Mouse (Mus musculus) kidney, embryonic 15.5 days (tissue): ENCODE measurements around the gene Fbxw4. TPM values are rescaled to one million over a fixed set of nuclear protein-coding genes. Genes with fewer than 3 reads are reported as not detected.

ENCODE experiments used
- ATAC-seq: fragments of 200-750 bp; cut with Nextera tagmentation; replicated peaks from 2 replicates; pipeline ENCODE4 v1.8.0; 2017; ENCODE audit warnings: moderate TSS enrichment; ENCODE audit not compliant: low FRiP score
- H3K27ac ChIP-seq: fragments of 300-500 bp; sonication (generic); 2 replicates; pipeline ENCODE4 v1.5.1; 2015; ENCODE audit warnings: mild to moderate bottlenecking, inconsistent platforms
- H3K27me3 ChIP-seq: fragments of 300-500 bp; sonication (generic); 2 replicates; pipeline ENCODE4 v1.6.1; 2015; ENCODE audit warnings: inconsistent platforms
- H3K36me3 ChIP-seq: fragments of 300-500 bp; sonication (generic); 2 replicates; pipeline ENCODE4 v1.6.1; 2015; ENCODE audit warnings: inconsistent platforms
- H3K4me1 ChIP-seq: fragments of 300-500 bp; sonication (generic); 2 replicates; pipeline ENCODE4 v1.6.1; 2015; ENCODE audit warnings: inconsistent platforms
- H3K4me2 ChIP-seq: fragments of 300-500 bp; sonication (generic); 2 replicates; pipeline ENCODE4 v1.6.1; 2015; ENCODE audit warnings: moderate library complexity, mild to moderate bottlenecking, inconsistent platforms
- H3K4me3 ChIP-seq: fragments of 300-500 bp; sonication (generic); replicated peaks from 2 replicates; pipeline ENCODE4 v1.5.1; 2015; ENCODE audit warnings: mild to moderate bottlenecking, inconsistent platforms
- H3K9ac ChIP-seq: fragments of 300-500 bp; sonication (generic); 2 replicates; pipeline ENCODE4 v1.6.1; 2015; ENCODE audit warnings: mild to moderate bottlenecking, inconsistent platforms
- H3K9me3 ChIP-seq: fragments of 300-500 bp; sonication (generic); replicated peaks from 2 replicates; pipeline ENCODE4 v1.6.1; 2016; ENCODE audit warnings: inconsistent platforms
- WGBS: fragments of 180-500 bp; shearing (Covaris S2); methylation state at CpG from one replicate; pipeline ENCODE4 v1.1.7; 2015; ENCODE audit warnings: mixed read lengths; 5-methylcytosine and 5-hydroxymethylcytosine counted together
- polyA plus RNA-seq: library from polyadenylated mRNA; unstranded; fragments of >200 nt; fragmentation: Nextera tagmentation; extraction: Ambion mirVana; gene quantifications from 2 replicates; pipeline ENCODE4 v1.2.1, GENCODE M21; 2015

Fbxw4 gene
- polyA plus RNA-seq, 1 experiment from 2014 or later, result 6.3 TPM

DNA sequence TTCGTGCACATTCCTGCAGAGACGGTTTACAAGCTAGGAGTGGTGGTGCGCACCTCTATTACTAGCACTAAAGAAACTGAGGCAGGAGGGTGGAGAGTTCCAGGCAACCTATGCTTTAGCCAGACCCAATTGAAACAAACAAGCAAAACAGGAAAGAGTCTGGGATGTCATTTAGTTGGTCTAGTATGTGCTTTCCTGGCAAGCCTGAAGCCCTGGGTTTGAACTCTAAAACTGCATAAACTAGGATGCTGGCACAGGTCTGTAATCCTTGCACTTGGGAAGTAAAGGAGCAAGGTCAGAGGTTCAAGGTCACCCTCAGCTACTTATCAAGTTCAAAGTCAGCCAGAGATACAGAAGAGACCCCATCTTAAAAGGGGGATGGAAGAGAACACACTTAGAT lies 118.1 kb downstream of the Fbxw4 start:
- WGBS, result 24% methylated on average over 3 of the region's 3 CpGs
- Histone ChIP-seq H3K36me3 (no peaks in the 10 kb centered on the region), H3K4me3 (peak overlapping the region; percentile 47), H3K4me1 (peaks cover 35% of the 10 kb centered on the region), H3K9ac (peak overlapping the region; percentile 36; the same call in 1 of the 2 replicates), H3K4me2 (peak overlapping the region; percentile 86), H3K27ac (no peak overlapping the region), H3K27me3 (peaks cover 71% of the 10 kb centered on the region), H3K9me3 (no peaks in the 10 kb centered on the region)
- ATAC-seq, result no peak

DNA sequence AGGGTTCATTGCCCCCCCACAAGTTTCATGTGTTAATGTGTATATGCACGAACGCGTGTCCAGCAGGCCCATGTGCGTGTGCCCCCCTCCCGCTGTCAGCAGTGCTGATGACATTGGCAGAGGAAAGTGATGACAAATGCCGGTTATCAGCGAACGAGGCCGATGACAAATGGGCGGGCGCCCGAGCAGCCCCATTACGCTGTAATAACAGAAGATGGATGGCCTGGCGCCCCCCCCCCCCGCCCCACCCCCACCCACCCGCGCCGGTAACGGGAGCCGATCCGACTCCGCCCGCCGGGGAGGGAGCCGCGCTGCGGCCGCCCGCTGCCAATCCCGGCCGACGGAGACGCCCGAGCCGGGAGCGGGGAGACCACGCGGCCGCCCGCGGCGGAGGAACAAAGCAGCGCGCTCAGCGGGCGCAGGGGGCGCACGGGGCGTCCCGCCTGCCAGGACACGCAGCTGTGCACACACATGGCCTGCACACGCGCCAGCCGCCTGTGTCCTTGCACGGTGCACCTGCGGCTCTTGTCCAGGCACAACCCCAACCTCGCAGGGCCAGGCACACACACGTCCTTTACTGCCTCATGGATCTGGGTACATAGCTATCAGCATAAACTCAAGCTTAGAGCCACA lies 118.6 kb downstream of the Fbxw4 start:
- no peak overlapping the region for H3K27ac ChIP-seq
- H3K9ac ChIP-seq, result peak overlapping the region; percentile 36; the same call in 1 of the 2 replicates
- WGBS, result under 1% methylated on average over 38 of the region's 58 CpGs
- peak overlapping the region; percentile 47 for H3K4me3 ChIP-seq
- no peaks in the 10 kb centered on the region for H3K9me3 ChIP-seq
- H3K4me2 ChIP-seq, result peak overlapping the region; percentile 86
- peaks cover 69% of the 10 kb centered on the region for H3K27me3 ChIP-seq
- peak; percentile 27; the same call in 1 of the 2 replicates for ATAC-seq
- H3K36me3 ChIP-seq, result no peaks in the 10 kb centered on the region
- H3K4me1 ChIP-seq, result peaks cover 35% of the 10 kb centered on the region

DNA sequence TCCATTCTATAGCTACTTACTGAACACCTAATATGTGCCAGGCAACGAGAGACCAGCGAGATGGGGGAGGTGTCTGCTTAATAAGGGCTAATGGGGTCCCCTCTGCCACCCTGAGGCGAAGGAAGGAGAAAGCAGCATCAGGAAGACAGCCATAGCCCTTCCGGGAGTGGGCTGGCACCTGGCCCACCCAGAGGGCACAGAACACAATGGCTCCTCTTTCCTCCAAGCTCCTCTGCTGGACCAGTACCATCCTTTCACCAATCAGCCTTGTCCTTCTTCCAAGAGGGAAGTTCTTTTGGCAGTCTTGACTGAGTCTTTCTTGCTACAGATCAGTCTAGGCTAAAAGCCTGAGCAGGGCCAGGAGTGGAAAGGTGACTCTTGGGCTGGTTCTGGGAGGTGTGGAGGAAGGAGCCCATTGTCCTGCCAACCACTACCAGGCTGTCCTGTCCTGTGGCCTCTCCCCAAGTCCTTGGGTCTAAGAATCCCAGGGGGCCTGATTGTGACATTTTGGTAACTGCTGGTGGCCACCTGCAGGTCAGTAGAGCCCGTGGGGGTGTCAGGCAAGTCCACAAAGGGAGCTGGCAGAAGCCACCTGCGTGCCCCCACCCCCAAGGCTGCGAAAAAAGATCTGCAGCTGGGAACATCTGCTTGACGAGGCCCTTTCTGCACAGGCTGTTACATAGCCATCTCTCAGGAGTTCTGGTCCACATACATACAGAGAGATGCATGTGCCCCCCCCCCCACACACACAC lies 119.3 kb downstream of the Fbxw4 start:
- 31% methylated on average over 8 of the region's 8 CpGs for WGBS
- H3K27ac ChIP-seq, result no peak overlapping the region

DNA sequence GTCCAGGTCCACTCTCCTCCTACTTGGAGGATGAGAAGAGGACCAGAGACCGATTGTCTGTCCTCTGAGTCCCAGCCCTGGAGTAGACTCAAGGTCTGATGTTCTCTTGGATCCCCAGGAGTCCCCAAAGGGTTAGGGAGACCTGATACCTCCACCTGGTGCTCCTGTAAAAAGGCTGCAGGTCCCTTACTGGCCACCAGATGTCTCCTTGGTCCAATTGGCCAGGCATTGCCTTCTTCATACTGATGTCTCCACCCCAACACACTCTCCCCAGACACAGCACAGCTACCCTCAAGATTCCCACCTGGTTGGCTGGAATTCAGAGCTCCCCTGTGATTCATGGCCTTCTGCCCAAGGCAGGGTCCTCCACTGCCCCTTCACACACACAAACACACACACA lies 122.6 kb downstream of the Fbxw4 start:
- no peak for ATAC-seq
- Histone ChIP-seq H3K27me3 (peaks cover 60% of the 10 kb centered on the region), H3K4me3 (no peak overlapping the region), H3K4me2 (no peak overlapping the region), H3K9me3 (no peaks in the 10 kb centered on the region), H3K27ac (no peak overlapping the region), H3K4me1 (peaks cover 21% of the 10 kb centered on the region), H3K36me3 (no peaks in the 10 kb centered on the region), H3K9ac (no peak overlapping the region)
- WGBS, result 75% methylated on average over 1 of the region's 1 CpGs

More for the DNA sequence above, 119.3 kb downstream of the Fbxw4 start:
- Histone ChIP-seq H3K4me3 (peak overlapping the region; percentile 47), H3K9me3 (no peaks in the 10 kb centered on the region), H3K36me3 (no peaks in the 10 kb centered on the region), H3K4me1 (peaks cover 35% of the 10 kb centered on the region), H3K27me3 (peaks cover 69% of the 10 kb centered on the region), H3K4me2 (peak overlapping the region; percentile 86), H3K9ac (peak overlapping the region; percentile 36; the same call in 1 of the 2 replicates)
- no peak for ATAC-seq

DNA sequence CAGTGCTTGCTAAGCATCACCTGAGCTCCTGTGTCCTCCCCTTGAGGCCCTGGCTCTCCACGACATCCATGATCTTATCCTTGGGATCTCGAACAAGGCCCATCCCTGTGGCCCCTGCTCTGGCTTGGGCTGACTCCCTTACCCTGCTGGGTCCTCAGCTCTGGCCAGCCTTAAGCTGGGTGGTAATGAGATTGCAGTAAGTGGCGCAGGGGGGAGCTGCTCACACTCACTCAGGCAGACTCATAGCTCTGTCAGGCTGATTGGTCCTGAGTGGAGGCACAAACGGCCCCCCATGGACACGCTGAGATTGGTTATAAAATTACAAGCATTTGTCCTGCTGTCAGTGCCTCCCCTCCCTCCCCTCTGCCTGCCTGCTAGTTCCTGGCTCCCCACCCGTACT lies 124.2 kb downstream of the Fbxw4 start:
- Histone ChIP-seq H3K27ac (no peak overlapping the region), H3K36me3 (0 out of 2 replicates have a peak, but pooled peaks cover under 1% of the 10 kb centered on the region), H3K4me2 (no peak overlapping the region), H3K9ac (no peak overlapping the region), H3K27me3 (peaks cover 46% of the 10 kb centered on the region), H3K4me3 (no peak overlapping the region), H3K4me1 (peaks cover 19% of the 10 kb centered on the region), H3K9me3 (no peaks in the 10 kb centered on the region)
- WGBS, result 33% methylated on average over 6 of the region's 6 CpGs
- ATAC-seq, result no peak

DNA sequence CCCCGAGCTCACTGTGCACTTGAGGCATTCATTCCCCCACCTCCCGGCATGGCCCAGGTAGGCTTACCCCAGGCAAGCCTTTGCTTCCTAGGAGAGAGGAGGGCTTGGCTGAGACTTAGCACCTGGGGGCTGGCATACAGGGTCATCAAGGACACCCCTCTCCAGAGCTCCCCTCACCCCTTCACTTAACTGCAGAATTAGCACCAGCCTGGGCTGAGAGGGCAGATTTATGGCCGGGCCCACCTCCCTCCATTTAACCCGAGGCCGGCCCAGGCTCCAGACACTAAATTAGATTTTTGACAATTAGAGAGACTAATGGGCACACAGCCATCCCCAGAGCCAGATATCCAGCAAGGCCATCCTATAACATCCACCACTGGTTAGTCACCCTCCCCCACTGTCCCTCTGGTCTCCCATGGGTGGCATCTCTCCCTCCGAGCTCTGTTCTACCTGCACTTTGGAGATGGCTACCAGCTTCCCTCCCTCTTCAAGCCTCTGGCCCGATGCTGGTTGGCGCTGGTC lies 124.8 kb downstream of the Fbxw4 start:
- 0 out of 2 replicates have a peak, but pooled peaks cover 6% of the 10 kb centered on the region for H3K36me3 ChIP-seq
- H3K9me3 ChIP-seq, result no peaks in the 10 kb centered on the region
- no peak overlapping the region for H3K9ac ChIP-seq
- WGBS, result 48% methylated on average over 8 of the region's 8 CpGs
- no peak overlapping the region for H3K27ac ChIP-seq
- H3K27me3 ChIP-seq, result peaks cover 39% of the 10 kb centered on the region
- no peak overlapping the region for H3K4me2 ChIP-seq
- no peak overlapping the region for H3K4me3 ChIP-seq
- H3K4me1 ChIP-seq, result peaks cover 24% of the 10 kb centered on the region
- no peak for ATAC-seq

DNA sequence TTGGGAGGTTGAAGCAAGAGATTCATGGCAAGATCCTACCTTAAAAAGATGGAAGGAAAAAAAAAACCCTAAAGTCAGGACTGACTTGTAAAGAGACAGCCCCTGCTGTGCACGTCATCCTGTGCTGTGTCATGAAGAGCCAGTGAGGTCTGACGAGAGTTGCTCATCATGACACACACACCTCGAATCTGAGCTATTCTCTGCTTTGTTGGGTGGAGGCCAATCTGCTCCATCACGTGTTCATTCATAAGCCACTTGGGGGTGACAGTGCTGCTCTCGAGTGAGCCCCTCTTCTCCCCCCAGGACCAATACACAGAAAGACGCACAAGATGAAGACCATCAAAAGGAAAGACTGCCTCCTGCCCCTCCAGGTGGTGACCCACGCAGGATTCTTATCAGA lies 126.5 kb downstream of the Fbxw4 start:
- no peak overlapping the region for H3K9ac ChIP-seq
- H3K27me3 ChIP-seq, result peaks cover 30% of the 10 kb centered on the region
- H3K9me3 ChIP-seq, result no peaks in the 10 kb centered on the region
- H3K4me2 ChIP-seq, result no peak overlapping the region
- no peak overlapping the region for H3K4me3 ChIP-seq
- H3K27ac ChIP-seq, result no peak overlapping the region
- peaks cover 40% of the 10 kb centered on the region for H3K4me1 ChIP-seq
- no peak for ATAC-seq
- peaks cover 21% of the 10 kb centered on the region for H3K36me3 ChIP-seq
- WGBS, result 73% methylated on average over 7 of the region's 7 CpGs

DNA sequence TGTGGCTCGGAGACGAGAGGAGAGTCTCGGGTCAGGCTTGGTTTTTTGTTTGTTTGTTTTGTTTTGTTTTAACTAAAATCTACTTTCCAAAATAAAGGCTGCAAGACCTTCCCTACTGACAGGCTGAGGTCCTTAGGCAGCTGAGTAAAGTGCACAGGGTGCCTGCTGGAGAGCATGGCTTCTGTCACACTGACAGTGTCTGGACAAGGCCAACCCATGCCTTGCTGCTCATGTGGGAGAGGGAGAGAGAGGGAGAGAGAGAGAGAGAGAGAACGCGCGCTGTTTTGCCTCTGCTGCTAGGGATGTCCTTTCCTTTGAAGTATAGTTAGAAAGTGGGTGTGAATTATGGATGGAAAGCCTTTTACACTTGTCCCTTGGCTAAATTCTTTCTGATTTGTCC lies 128.6 kb downstream of the Fbxw4 start:
- H3K27me3 ChIP-seq, result peaks cover 22% of the 10 kb centered on the region
- peaks cover 39% of the 10 kb centered on the region for H3K36me3 ChIP-seq
- no peak for ATAC-seq
- H3K9ac ChIP-seq, result no peak overlapping the region
- no peaks in the 10 kb centered on the region for H3K9me3 ChIP-seq
- H3K4me3 ChIP-seq, result no peak overlapping the region
- H3K4me1 ChIP-seq, result peaks cover 40% of the 10 kb centered on the region
- WGBS, result 52% methylated on average over 6 of the region's 6 CpGs
- no peak overlapping the region for H3K4me2 ChIP-seq
- no peak overlapping the region for H3K27ac ChIP-seq

DNA sequence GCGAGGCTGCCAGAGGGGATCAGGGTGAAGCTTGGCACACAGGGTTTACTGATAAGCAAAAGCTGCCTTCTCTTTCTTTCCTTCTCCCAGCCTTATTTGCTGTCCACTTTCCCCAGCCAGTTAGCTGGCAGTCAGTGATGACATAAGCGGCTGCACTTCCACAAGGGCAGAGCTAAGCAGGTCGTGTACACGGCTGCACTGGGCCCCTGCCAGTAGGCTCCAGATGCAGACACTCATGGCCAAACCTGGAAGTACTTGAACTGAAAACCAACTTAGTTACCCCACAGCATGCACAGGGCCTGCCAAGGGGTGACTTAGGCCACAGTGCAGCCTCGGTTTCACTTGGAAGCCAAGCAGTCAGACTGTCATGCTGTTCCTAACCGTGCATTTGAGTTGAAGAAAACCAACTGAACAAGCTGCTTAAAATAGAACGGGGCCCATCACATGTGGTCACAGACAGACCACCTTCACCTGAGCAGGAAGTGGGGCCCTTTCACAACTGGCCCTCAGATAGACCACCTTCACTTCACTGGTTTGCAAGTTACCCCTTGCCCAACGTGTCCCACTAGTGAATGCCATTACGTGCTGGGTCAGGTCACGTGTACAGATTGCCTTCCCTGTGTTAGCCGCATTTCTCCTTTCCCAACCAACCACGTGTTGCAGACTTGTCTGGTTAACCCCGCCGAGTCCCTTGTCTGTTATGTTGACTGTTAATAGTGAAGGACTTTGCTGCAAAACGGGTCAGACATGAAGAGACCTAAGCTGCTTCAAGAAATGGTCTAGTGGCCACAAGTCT lies 129.7 kb downstream of the Fbxw4 start:
- Histone ChIP-seq H3K36me3 (peaks cover 44% of the 10 kb centered on the region), H3K9ac (no peak overlapping the region), H3K27me3 (peaks cover 15% of the 10 kb centered on the region; the same call in 1 of the 2 replicates), H3K27ac (no peak overlapping the region), H3K4me2 (no peak overlapping the region), H3K4me1 (peaks cover 40% of the 10 kb centered on the region), H3K4me3 (no peak overlapping the region), H3K9me3 (no peaks in the 10 kb centered on the region)
- no peak for ATAC-seq
- 77% methylated on average over 15 of the region's 15 CpGs for whole genome bisulfite sequencing

DNA sequence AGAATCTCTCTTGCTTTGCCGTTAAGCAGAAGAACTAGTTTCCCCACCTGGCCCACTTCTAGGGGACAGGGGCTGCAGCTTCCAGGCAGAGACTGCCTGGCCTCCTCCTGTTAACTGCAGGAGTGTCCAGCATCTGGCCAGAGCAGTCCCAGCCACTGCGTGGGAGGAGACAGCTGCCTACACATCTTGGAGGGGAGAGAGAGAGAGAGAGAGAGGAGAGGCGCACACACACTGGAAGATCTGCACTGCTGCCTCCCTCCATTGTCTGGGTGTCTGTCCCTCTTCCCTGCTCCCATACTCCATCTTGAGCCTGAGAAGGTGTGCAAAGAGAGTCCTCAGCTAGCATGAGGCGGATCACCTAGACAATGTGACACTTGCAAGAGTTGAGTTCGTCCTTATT lies 130.8 kb downstream of the Fbxw4 start:
- Histone ChIP-seq H3K4me3 (no peak overlapping the region), H3K4me2 (no peak overlapping the region), H3K4me1 (peaks cover 34% of the 10 kb centered on the region), H3K27me3 (peaks cover 9% of the 10 kb centered on the region; the same call in 1 of the 2 replicates), H3K9me3 (no peaks in the 10 kb centered on the region), H3K27ac (peak overlapping the region; percentile 39; the same call in 1 of the 2 replicates), H3K9ac (no peak overlapping the region), H3K36me3 (peaks cover 51% of the 10 kb centered on the region)
- ATAC-seq, result peak; percentile 67
- 55% methylated on average over 5 of the region's 5 CpGs for WGBS
